Mouse (Mus musculus) bone marrow, adult 2 months (tissue): ENCODE data around the gene Bmi1. TPM values are rescaled to one million over a fixed set of nuclear protein-coding genes. Genes with fewer than 3 reads are reported as not detected.

Experiments used
- H3K27ac ChIP-seq: fragments of 200-500 bp; 2 replicates; pipeline ENCODE4 v1.5.1; 2012; ENCODE audit warnings: low read depth, mild to moderate bottlenecking, control low read depth, inconsistent platforms, low read length; ENCODE audit not compliant: control insufficient read depth, poor library complexity, insufficient read depth
- H3K4me1 ChIP-seq: fragments of 200-500 bp; 2 replicates; pipeline ENCODE4 v1.6.1; 2011; ENCODE audit warnings: low read length; ENCODE audit not compliant: control insufficient read depth, insufficient read depth
- H3K4me3 ChIP-seq: fragments of 200-500 bp; replicated peaks from 2 replicates; pipeline ENCODE3; 2011; ENCODE audit warnings: mild to moderate bottlenecking, low read depth, low read length, control low read depth; ENCODE audit not compliant: control insufficient read depth
- CTCF ChIP-seq: fragments of 200-500 bp; IDR thresholded peaks from 2 replicates; pipeline ENCODE4 v1.5.1; 2011; ENCODE audit warnings: low read length, control low read depth; ENCODE audit not compliant: control insufficient read depth, insufficient read depth
- POLR2A ChIP-seq: fragments of 200-500 bp; IDR thresholded peaks from 2 replicates; pipeline ENCODE4 v1.6.1; 2011; ENCODE audit warnings: low read depth, mild to moderate bottlenecking, control low read depth, low read length, borderline replicate concordance; ENCODE audit not compliant: control insufficient read depth
- WGBS: fragments of 180-500 bp; shearing (Covaris S2); methylation state at CpG from one replicate; pipeline ENCODE4 v1.1.7; 2018; 5-methylcytosine and 5-hydroxymethylcytosine counted together
- polyA plus RNA-seq: library from polyadenylated mRNA; stranded (reverse); fragments of >200 nt; gene quantifications from 2 replicates; pipeline ENCODE4 v1.2.4, GENCODE M21; 2011; ENCODE audit warnings: low replicate concordance; ENCODE audit not compliant: missing spikeins, insufficient read depth, insufficient read length

Gene Bmi1
- 7.2 and 9.8 TPM in 2 replicates for polyA plus RNA-seq

GRCm38 (mm10) chr2:18676936-18677491 is at the start of gene Bmi1:
Gene Bmi1, plus strand, starts transcription at chr2:18677018.
- WGBS: 1% methylated on average over 71 of the region's 77 CpGs
- peak within 1 kb of the TSS; percentile 72 for H3K4me3 ChIP-seq
- H3K27ac ChIP-seq: peak within 1 kb of the TSS; percentile 90
- TF ChIP-seq CTCF: no peak
- TF ChIP-seq POLR2A: 0 out of 2 replicates have a peak, but pooled peaks have one; percentile 15
- H3K4me1 ChIP-seq: no peaks in the 10 kb centered on the region; the same call in 1 of the 2 replicates

GRCm38 (mm10) chr2:18630547-18630946 is 46.3 kb upstream of the Bmi1 start:
- WGBS: 15% methylated on average over 5 of the region's 5 CpGs
- TF ChIP-seq POLR2A (no peak), CTCF (no peak)
- no peak overlapping the region for H3K4me3 ChIP-seq
- H3K4me1 ChIP-seq: no peaks in the 10 kb centered on the region
- no peak overlapping the region for H3K27ac ChIP-seq

DNA sequence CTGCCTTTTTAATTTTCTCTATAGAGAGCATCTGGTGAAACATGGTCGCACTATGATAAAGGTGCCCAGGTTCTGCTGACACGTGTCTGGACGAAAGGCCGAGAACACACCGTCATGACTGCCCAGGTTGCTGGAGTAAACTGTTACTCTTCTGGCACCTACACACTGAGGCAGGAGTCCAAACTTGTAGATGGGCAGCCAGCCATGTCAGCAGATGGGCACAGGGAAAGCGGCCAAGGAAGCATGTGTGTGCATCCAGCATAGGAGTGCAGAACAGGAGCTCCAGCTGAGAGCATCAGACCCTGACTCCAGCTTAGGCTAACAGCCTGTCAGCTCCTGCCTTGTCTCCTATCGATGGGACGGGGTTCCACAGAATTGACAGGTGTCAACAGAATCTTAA is 41.8 kb upstream of the Bmi1 start:
- Histone ChIP-seq H3K27ac (no peak overlapping the region), H3K4me3 (no peak overlapping the region), H3K4me1 (no peaks in the 10 kb centered on the region)
- TF ChIP-seq CTCF (no peak), POLR2A (no peak)
- 84% methylated on average over 8 of the region's 8 CpGs for WGBS

- Histone ChIP-seq H3K4me1 (no peaks in the 10 kb centered on the region), H3K4me3 (no peak overlapping the region), H3K27ac (no peak overlapping the region)
- TF ChIP-seq CTCF (no peak), POLR2A (no peak)
- WGBS: 40% methylated on average over 3 of the region's 4 CpGs
Observed at GRCm38 (mm10) chr2:18648563-18648962, 28.3 kb upstream of the Bmi1 start.

GRCm38 (mm10) chr2:18654821-18655220 is 22.0 kb upstream of the Bmi1 start:
- TF ChIP-seq POLR2A: no peak
- no peak for TF ChIP-seq CTCF
- Histone ChIP-seq H3K27ac (no peak overlapping the region), H3K4me3 (no peak overlapping the region), H3K4me1 (peaks cover 1% of the 10 kb centered on the region)
- 11% methylated on average over 5 of the region's 5 CpGs for WGBS

DNA sequence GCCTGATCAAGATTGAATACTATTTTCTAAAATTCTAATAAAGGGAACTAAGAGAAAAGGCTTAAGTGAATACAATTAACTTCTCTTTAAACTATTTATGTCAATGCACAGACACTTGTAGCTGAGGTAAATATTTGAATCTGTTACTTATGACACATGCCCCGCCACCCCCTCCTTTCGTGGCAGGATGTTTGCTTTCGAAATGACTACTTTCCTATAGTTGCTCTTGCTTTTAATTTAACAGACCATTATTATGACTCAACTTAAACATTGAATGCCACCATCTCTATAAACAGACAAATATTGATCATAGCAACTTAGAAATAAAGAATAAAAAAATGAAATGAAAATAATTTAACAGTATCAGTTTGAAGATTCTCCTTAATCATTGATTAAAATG is 12.8 kb upstream of the Bmi1 start:
- no peak for TF ChIP-seq POLR2A
- TF ChIP-seq CTCF: no peak
- Histone ChIP-seq H3K4me3 (no peak overlapping the region), H3K4me1 (no peaks in the 10 kb centered on the region), H3K27ac (no peak overlapping the region)
- WGBS: 40% methylated on average over 3 of the region's 3 CpGs

GRCm38 (mm10) chr2:18671041-18671440 is 5.8 kb upstream of the Bmi1 start:
- TF ChIP-seq CTCF (no peak), POLR2A (no peak)
- H3K27ac ChIP-seq: no peak overlapping the region
- H3K4me3 ChIP-seq: no peak overlapping the region
- 85% methylated on average over 6 of the region's 6 CpGs for WGBS
- H3K4me1 ChIP-seq: no peaks in the 10 kb centered on the region; the same call in 1 of the 2 replicates

DNA sequence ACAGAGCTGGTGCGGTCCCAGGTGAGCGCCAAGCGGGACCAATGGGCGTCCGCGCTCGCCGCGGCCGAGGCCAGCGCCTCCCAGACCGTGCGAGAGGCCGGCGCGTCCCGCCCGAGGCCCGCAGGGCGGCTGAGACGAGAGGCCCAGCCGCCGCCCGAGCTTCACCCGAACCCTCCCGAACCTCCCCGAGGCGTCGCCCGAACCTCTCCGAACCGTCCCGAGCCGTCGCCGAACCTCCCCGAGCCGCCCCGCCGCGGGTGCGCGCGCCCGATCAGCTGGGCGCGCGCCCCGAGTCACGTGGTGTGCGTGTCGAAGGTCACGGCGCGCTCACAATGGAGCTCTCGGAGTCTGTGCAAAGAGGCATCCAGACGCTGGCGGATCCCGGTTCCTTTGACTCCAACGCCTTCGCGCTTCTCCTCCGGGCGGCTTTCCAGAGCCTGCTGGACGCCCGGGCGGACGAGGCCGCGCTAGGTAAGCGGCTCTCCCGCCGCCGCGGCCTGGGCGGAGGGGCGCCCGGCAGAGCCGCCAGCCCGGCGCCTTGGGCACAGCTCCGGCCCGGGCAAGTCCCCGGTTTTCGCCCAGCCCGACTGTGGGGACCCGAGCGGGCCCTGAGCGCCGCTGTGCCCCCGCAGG is 4.6 kb upstream of the Bmi1 start, which contains the start of gene Commd3:
Gene Commd3, plus strand, starts transcription at position 252 of the 633 bp plus-strand sequence.
- Histone ChIP-seq H3K27ac (peak within 1 kb of the TSS; percentile 93), H3K4me1 (no peaks in the 10 kb centered on the region; the same call in 1 of the 2 replicates), H3K4me3 (peak within 1 kb of the TSS; percentile 88)
- TF ChIP-seq CTCF: no peak
- peak; percentile 84; the same call in 1 of the 2 replicates for TF ChIP-seq POLR2A
- WGBS: under 1% methylated on average over 91 of the region's 91 CpGs

- H3K4me3 ChIP-seq: peak overlapping the region; percentile 88
- no peaks in the 10 kb centered on the region; the same call in 1 of the 2 replicates for H3K4me1 ChIP-seq
- H3K27ac ChIP-seq: peak overlapping the region; percentile 93
- WGBS: under 1% methylated on average over 11 of the region's 11 CpGs
- TF ChIP-seq CTCF: no peak
- TF ChIP-seq POLR2A: no peak
Observed at GRCm38 (mm10) chr2:18672766-18673164, 4.1 kb upstream of the Bmi1 start.
